Mouse (Mus musculus) neural tube, embryonic 15.5 days (tissue): ENCODE data around the gene Dnmt3b. TPM values are rescaled to one million over a fixed set of nuclear protein-coding genes. Genes with fewer than 3 reads are reported as not detected.
A peak's percentile ranks its signal among the peaks of the same experiment; 100 is the strongest.
"Not testable (repeated sequence)": the region's sequence is repeated elsewhere in the genome, so short reads cannot be mapped to it uniquely, and the experiment has no call there.

ENCODE experiments used
- ATAC-seq: fragments of 200-750 bp; cut with Nextera tagmentation; 2 replicates; pipeline ENCODE4 v1.8.0; 2017; ENCODE audit warnings: mild to moderate bottlenecking, moderate TSS enrichment, moderate library complexity; ENCODE audit not compliant: low FRiP score
- H3K27ac ChIP-seq: fragments of 300-500 bp; sonication (generic); replicated peaks from 2 replicates; pipeline ENCODE4 v1.5.1; 2015; ENCODE audit warnings: mild to moderate bottlenecking, inconsistent platforms
- H3K27me3 ChIP-seq: fragments of 300-500 bp; sonication (generic); replicated peaks from 2 replicates; pipeline ENCODE4 v1.6.1; 2015; ENCODE audit warnings: inconsistent platforms
- H3K36me3 ChIP-seq: fragments of 300-500 bp; sonication (generic); 2 replicates; pipeline ENCODE4 v1.6.1; 2015; ENCODE audit warnings: inconsistent platforms
- H3K4me1 ChIP-seq: fragments of 300-500 bp; sonication (generic); 2 replicates; pipeline ENCODE4 v1.6.1; 2015; ENCODE audit warnings: inconsistent platforms
- H3K4me2 ChIP-seq: fragments of 300-500 bp; sonication (generic); 2 replicates; pipeline ENCODE4 v1.6.1; 2015; ENCODE audit warnings: inconsistent platforms, mild to moderate bottlenecking, moderate library complexity
- H3K4me3 ChIP-seq: fragments of 300-500 bp; sonication (generic); replicated peaks from 2 replicates; pipeline ENCODE4 v1.5.1; 2015; ENCODE audit warnings: mild to moderate bottlenecking, inconsistent platforms
- H3K9ac ChIP-seq: fragments of 300-500 bp; sonication (generic); replicated peaks from 2 replicates; pipeline ENCODE4 v1.6.1; 2015; ENCODE audit warnings: mild to moderate bottlenecking, inconsistent platforms
- H3K9me3 ChIP-seq: fragments of 300-500 bp; sonication (generic); replicated peaks from 2 replicates; pipeline ENCODE4 v1.6.1; 2016; ENCODE audit warnings: inconsistent platforms
- WGBS: fragments of 180-500 bp; shearing (Covaris S2); methylation state at CpG from one replicate; pipeline ENCODE4 v1.1.7; 2015; ENCODE audit warnings: mixed read lengths; 5-methylcytosine and 5-hydroxymethylcytosine counted together
- polyA plus RNA-seq: library from polyadenylated mRNA; unstranded; fragments of >200 nt; fragmentation: Nextera tagmentation; extraction: Ambion mirVana; gene quantifications from 2 replicates; pipeline ENCODE4 v1.2.1, GENCODE M21; 2015

Dnmt3b gene
- polyA plus RNA-seq, 1 experiment from 2014 or later: 3.4 TPM

DNA sequence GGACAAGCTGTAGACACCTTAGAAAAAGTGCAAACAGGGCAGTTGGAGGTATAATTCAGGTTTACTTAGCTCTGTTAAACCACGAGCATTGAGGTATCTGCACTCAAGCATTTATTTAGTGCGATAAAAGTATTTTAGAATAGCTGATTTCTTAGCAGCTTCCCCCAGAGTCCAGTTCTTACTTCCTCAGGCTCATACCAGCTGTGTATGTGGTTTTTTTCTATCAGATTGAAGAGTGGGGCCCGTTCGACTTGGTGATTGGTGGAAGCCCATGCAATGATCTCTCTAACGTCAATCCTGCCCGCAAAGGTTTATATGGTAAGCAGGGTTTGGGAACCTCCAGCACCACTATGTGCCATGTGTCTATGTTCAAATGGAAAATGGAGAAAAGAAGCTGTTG is 27.7 kb downstream of the Dnmt3b start:
- WGBS: 94% methylated on average over 6 of the region's 6 CpGs
- Histone ChIP-seq H3K9ac (no peak overlapping the region), H3K4me3 (no peak overlapping the region), H3K4me1 (no peaks in the 10 kb centered on the region), H3K4me2 (no peak overlapping the region), H3K27me3 (no peaks in the 10 kb centered on the region), H3K36me3 (peaks cover 9% of the 10 kb centered on the region; the same call in 1 of the 2 replicates), H3K27ac (no peak overlapping the region), H3K9me3 (no peaks in the 10 kb centered on the region)
- ATAC-seq: no peak

DNA sequence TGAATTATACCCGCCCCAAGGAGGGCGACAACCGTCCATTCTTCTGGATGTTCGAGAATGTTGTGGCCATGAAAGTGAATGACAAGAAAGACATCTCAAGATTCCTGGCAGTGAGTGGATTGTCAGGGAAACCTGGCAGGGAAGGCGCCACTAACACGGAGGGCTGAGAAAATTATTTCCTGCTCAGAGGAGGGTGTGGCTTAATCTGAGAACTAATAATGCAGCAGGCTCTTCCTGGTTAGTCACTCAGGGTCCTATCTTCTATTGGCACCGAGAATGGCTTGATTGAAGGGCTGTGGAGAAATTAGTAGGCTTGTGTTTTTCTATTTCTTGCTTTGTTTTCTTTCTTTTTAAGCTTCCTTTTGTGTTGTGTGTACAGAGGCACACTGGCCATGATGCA is 28.3 kb downstream of the Dnmt3b start:
- ATAC-seq: no peak
- Histone ChIP-seq H3K36me3 (peaks cover 9% of the 10 kb centered on the region; the same call in 1 of the 2 replicates), H3K4me2 (no peak overlapping the region), H3K9ac (no peak overlapping the region), H3K27ac (no peak overlapping the region), H3K4me3 (no peak overlapping the region), H3K4me1 (no peaks in the 10 kb centered on the region), H3K27me3 (no peaks in the 10 kb centered on the region), H3K9me3 (no peaks in the 10 kb centered on the region)
- 85% methylated on average over 7 of the region's 7 CpGs for WGBS

DNA sequence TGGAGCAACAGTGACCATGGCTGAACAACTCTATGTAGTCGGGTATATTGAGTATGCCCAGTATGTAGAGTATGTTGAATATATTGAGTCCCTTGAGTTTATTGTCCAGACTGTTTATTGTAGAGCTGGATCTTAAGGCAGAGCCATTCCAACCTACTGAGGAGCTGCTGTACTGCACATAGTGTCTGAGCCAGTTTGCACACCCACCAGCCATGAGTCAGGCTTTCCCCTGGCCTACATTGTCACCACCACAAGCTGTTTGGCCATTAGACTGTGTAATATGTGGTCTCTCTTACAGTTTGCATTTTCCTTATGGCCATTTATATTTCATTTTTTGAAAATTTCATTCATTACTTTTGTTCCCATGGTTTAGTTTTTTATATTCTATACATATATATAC is 30.7 kb downstream of the Dnmt3b start:
- H3K27me3 ChIP-seq: no peaks in the 10 kb centered on the region
- no peak overlapping the region for H3K4me2 ChIP-seq
- no peak overlapping the region for H3K27ac ChIP-seq
- 100% methylated on average over 1 of the region's 1 CpGs for WGBS
- no peak overlapping the region for H3K4me3 ChIP-seq
- peaks cover 9% of the 10 kb centered on the region; the same call in 1 of the 2 replicates for H3K36me3 ChIP-seq
- H3K9me3 ChIP-seq: no peaks in the 10 kb centered on the region
- ATAC-seq: no peak
- H3K4me1 ChIP-seq: no peaks in the 10 kb centered on the region
- no peak overlapping the region for H3K9ac ChIP-seq

DNA sequence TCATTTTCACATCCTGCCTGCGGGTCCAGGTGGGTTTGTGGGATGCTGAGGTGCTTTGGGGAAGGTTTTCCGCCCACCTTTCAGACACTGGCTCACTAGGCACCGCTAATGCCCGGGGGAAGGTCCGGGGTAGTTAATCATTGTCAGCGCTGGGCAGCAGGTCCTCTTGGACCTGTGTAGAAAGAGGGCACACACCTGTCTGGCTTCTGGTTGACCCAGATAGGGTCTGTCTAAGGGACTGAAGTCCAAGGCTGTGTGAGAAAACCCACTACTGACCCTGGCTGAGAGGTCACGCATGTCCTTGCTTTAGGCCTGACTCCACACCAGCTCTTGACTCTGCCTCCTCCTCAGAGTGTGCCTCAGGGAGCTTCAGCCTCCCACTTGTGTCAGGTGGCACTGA is 44.2 kb downstream of the Dnmt3b start:
- 87% methylated on average over 5 of the region's 7 CpGs for WGBS
- ATAC-seq, H3K9ac ChIP-seq: not testable (repeated sequence)

DNA sequence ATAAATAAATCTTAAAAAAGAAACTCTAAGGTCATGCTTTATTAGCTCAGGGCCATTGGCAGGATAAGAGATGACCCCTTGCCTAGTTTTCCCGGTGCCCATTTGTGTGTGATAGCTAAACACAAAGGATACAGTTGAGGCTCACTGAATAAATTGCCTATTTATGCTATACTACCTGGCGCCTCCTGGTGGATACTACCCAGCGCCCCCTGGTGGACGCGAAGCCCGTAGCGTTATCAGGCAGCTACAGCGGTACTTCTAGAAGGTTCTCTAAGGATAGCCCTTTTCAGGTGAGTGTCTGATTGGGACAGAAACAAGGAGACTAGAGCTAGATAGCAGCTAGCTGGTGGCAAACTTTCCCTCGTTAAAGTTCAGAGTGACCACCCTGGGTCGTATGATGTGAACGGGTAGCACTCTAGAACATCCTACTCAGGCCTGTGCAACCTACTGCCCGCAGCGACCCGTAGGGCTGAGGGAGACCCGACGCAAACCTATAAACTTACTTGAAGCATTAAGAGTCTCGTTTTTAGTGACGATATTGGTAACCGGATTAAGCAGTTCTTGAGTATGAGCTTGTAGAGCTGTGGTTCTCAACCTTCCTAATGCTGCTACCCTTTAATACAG is 45.3 kb downstream of the Dnmt3b start:
- Histone ChIP-seq H3K9ac (no peak overlapping the region), H3K4me1 (no peaks in the 10 kb centered on the region), H3K4me2 (no peak overlapping the region), H3K27ac (no peak overlapping the region), H3K4me3 (no peak overlapping the region), H3K9me3 (no peaks in the 10 kb centered on the region), H3K27me3 (no peaks in the 10 kb centered on the region), H3K36me3 (no peaks in the 10 kb centered on the region)
- ATAC-seq: no peak
- 68% methylated on average over 19 of the region's 19 CpGs for WGBS

More for the DNA sequence above, 44.2 kb downstream of the Dnmt3b start:
- not testable (repeated sequence) for H3K4me3 ChIP-seq, H3K27ac ChIP-seq, H3K9me3 ChIP-seq, H3K27me3 ChIP-seq, H3K4me1 ChIP-seq, H3K36me3 ChIP-seq, H3K4me2 ChIP-seq

DNA sequence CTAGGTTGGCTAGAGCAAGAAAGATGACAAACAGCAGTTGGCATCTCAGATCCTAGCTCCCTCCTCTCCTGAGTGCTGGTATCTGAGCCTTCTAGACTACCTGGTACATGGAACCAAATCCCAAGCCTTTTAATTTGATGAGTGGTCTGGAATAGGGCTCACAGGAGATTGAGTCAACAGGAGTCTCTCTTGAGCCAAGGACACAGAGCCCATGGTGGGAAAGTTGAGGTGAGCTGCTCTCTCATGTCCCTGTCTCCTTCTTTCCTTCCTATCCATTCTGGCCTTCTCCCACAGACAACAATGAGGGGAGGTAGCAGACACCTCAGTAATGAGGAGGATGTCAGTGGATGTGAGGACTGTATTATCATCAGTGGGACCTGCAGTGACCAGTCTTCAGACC is 47.1 kb downstream of the Dnmt3b start, which contains the start of gene Dnmt3c:
TSS of gene Dnmt3c (plus strand) at position 301 of the 400 bp plus-strand sequence.
- no peak for ATAC-seq
- no peaks in the 10 kb centered on the region for H3K36me3 ChIP-seq
- no peaks in the 10 kb centered on the region for H3K9me3 ChIP-seq
- H3K9ac ChIP-seq: no peak within 1 kb of the TSS
- no peaks in the 10 kb centered on the region for H3K4me1 ChIP-seq
- no peaks in the 10 kb centered on the region for H3K27me3 ChIP-seq
- H3K27ac ChIP-seq: no peak within 1 kb of the TSS
- H3K4me3 ChIP-seq: no peak within 1 kb of the TSS
- no peak within 1 kb of the TSS for H3K4me2 ChIP-seq

DNA sequence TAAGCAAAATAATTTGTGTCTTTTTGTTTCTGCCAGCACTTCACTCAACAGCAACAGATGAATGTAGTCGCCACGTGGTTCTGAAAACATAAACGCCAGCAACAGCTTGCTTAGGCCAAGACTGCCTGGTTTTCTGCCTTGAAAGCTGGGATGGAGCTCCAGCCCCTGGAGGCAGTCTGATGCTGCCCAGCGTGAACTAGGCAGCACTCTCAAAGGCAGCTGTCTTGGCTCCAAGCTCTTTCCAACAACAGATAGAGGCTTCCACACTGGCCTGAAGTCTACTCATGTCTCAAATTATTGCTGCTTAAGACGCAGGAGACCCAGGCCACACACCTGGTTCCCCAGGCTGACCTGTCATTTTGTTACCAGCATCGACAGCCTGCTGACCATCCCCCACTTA is 54.1 kb downstream of the Dnmt3b start:
- Histone ChIP-seq H3K4me3 (no peak overlapping the region), H3K27me3 (no peaks in the 10 kb centered on the region), H3K36me3 (no peaks in the 10 kb centered on the region), H3K27ac (no peak overlapping the region), H3K9ac (no peak overlapping the region), H3K4me2 (no peak overlapping the region), H3K9me3 (no peaks in the 10 kb centered on the region), H3K4me1 (no peaks in the 10 kb centered on the region)
- no peak for ATAC-seq
- WGBS: 53% methylated on average over 6 of the region's 6 CpGs

DNA sequence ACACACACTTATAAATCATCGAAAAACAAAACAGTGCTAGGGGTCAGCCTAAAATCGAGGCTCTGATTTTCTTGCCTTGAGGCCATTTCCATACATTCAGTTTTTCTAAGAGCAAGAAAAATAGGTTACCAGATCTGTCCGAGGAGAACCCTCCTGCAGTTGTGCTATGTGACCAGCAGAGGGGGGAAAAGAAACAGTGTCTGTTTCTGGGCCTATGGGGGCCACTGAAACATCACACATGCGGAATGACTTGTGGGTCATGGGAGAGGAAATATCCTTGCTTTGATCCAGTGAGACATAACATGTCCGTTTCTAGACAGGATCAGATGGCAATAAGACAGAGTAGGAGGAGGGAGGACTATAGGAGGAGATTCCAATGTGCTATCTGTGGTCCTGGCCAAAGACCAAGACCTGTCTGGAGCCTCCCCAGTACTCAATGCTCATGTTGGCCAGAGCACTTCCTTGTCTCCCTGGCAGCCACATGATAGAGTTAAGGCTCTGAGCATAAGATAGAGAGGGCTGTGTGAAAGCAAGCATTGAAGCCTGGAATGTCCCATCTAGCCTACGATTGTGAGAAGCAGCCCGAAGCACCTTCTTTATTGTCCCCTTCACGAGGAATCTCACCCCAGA is 61.6 kb downstream of the Dnmt3b start:
- Histone ChIP-seq H3K36me3 (no peaks in the 10 kb centered on the region), H3K9me3 (no peaks in the 10 kb centered on the region), H3K4me2 (no peak overlapping the region), H3K4me1 (peaks cover 14% of the 10 kb centered on the region), H3K9ac (no peak overlapping the region), H3K27ac (no peak overlapping the region), H3K4me3 (no peak overlapping the region), H3K27me3 (no peaks in the 10 kb centered on the region)
- WGBS: 49% methylated on average over 8 of the region's 8 CpGs
- ATAC-seq: no peak

DNA sequence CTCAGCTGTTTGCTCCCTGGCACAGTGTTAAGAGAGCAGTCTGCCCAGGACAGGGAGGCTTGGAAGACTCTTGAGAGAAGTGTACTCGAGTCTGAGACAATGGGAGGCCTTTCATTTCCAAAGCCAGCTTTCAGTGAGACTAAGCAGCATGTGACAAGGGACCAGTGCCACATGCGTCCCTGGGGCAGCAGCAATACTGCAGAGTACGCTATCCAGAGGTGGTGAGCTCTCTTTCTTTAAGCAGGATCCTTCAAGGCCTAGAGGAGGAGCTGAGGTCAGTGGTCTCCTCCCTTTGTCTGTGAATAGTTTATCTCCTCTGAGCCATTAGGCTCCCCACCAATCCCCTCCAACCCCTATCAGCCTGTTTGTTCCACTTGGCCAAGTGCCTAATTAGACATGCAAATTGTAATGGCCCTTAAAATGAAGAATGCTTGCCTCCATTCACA is 63.4 kb downstream of the Dnmt3b start:
- Histone ChIP-seq H3K27me3 (no peaks in the 10 kb centered on the region), H3K9ac (no peak overlapping the region), H3K9me3 (no peaks in the 10 kb centered on the region), H3K4me1 (peaks cover 14% of the 10 kb centered on the region), H3K36me3 (no peaks in the 10 kb centered on the region), H3K27ac (peak overlapping the region; percentile 78), H3K4me3 (no peak overlapping the region), H3K4me2 (no peak overlapping the region)
- WGBS: 18% methylated on average over 3 of the region's 3 CpGs
- peak; percentile 72 for ATAC-seq

DNA sequence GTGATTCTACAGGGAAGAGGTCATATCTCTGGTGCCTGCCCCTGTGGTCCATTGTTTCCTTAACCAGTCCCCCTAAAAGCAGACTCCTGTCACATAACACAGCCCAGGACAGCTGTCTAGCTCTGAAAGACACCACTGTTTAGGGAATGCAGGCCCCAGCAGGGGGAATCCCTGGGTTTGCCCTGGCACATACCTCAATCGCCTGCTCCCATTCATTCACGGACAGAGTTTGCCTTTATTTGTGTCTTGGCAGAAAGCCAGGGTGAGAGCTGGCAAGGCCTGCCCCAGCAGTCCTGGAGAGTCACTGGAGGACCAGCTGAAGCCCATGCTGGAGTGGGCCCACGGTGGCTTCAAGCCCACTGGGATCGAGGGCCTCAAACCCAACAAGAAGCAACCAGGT is 64.0 kb downstream of the Dnmt3b start:
- 14% methylated on average over 4 of the region's 4 CpGs for WGBS
- peak overlapping the region; percentile 78 for H3K27ac ChIP-seq
- no peaks in the 10 kb centered on the region for H3K27me3 ChIP-seq
- H3K4me1 ChIP-seq: peaks cover 14% of the 10 kb centered on the region
- H3K9ac ChIP-seq: no peak overlapping the region
- no peak overlapping the region for H3K4me3 ChIP-seq
- peak; percentile 83 for ATAC-seq
- H3K9me3 ChIP-seq: no peaks in the 10 kb centered on the region
- H3K4me2 ChIP-seq: no peak overlapping the region
- no peaks in the 10 kb centered on the region for H3K36me3 ChIP-seq

DNA sequence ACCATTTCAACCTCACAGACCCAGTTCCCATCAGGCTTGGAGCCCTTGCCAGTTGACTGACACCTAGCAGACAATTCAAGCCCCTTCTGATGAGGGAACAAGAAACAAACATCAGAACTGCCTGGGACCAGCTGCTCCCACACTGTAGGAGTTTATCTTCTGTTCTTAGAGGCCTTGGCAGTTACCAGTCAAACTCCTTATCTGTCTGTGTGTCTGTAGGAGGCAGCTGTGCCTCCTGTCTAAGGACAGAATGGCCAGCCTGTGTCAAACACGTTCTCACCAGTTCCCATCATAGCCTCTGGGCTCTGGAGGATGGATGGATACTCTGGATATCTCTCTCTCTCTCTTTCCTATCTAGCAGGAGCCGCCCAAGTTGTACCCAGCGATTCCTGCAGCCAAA is 68.6 kb downstream of the Dnmt3b start:
- H3K4me1 ChIP-seq, H3K4me3 ChIP-seq, ATAC-seq, H3K27me3 ChIP-seq, H3K9ac ChIP-seq, H3K36me3 ChIP-seq, H3K4me2 ChIP-seq, H3K27ac ChIP-seq, H3K9me3 ChIP-seq: not testable (repeated sequence)
- WGBS: 71% methylated on average over 3 of the region's 3 CpGs

DNA sequence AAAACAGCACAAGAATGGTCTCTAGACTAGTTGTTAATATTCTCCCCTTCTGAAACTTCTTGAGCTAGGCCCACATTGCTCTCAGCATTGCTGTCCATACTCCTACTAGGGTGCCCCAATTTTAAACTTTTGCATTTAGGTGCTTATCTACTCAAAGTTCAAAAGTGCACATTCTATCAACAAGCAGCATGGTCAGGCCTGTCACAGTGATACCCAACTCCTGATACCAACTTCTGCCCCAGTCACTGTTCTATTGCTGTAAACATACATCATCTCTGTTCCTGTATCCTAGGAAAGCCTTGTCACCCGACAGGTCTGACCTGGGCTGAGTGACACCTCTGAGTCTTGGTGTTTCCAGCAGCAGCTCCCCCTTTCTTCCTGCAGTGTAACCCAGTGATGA is 73.8 kb downstream of the Dnmt3b start:
- ATAC-seq: no peak
- Histone ChIP-seq H3K27me3 (no peaks in the 10 kb centered on the region), H3K36me3 (no peaks in the 10 kb centered on the region), H3K4me1 (no peaks in the 10 kb centered on the region), H3K4me3 (no peak overlapping the region), H3K9ac (no peak overlapping the region), H3K27ac (no peak overlapping the region), H3K4me2 (no peak overlapping the region), H3K9me3 (no peaks in the 10 kb centered on the region)
- 76% methylated on average over 1 of the region's 1 CpGs for WGBS
